Mouse (Mus musculus) hematopoietic stem cell, adult 5-6 weeks (primary cell): Measurements from ENCODE around the gene Fcrlb. TPM values are rescaled to one million over a fixed set of nuclear protein-coding genes. Genes with fewer than 3 reads are reported as not detected.

ENCODE experiments used
- ATAC-seq, 2 experiments: fragments of 125-278 bp in 1 of 2; replicated peaks in 1 of 2; 2 replicates each; pipeline ENCODE4 v1.8.0; 2016 to 2017; ENCODE audit warnings: inconsistent platforms in 2 of 2, mild to moderate bottlenecking in 2 of 2, moderate number of reproducible peaks in 2 of 2, low read depth in 1 of 2, moderate TSS enrichment in 1 of 2; ENCODE audit not compliant: low FRiP score in 2 of 2, poor library complexity in 2 of 2, severe bottlenecking in 2 of 2, insufficient read depth in 1 of 2, low TSS enrichment in 1 of 2
- total RNA-seq: library from RNA; stranded (forward); fragments of 172-1452, 232-1000 nt; gene quantifications from 2 replicates; pipeline ENCODE4 v1.2.3, GENCODE M21; 2017

Fcrlb gene
- total RNA-seq, 1 experiment from 2014 or later = not detected

GRCm38 (mm10) chr1:170919308-170919707 is 6.6 kb upstream of the Fcrlb start:
- peak in 1 of 2 experiments; percentile 32; a peak in 1 of 4 replicates for ATAC-seq

DNA sequence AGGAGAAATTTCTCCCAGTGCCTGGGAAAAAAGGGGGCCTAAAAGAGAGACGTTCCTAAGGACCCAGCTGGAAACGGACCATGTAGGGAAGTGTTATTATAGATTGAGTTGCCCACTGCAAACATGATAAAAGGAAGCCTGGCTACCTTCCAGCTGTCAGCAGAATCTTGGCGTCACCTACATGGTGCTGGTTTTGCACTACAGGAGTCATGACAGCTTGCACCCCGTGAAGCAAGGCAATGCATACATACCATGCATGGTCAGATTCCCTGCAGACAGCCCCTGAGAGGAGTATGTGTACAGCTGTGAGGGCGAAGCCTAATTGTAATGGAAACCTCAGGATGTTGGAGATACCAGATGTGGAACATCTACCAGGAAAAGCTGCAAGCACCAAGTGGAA is 2.9 kb upstream of the Fcrlb start:
- ATAC-seq = no peak

DNA sequence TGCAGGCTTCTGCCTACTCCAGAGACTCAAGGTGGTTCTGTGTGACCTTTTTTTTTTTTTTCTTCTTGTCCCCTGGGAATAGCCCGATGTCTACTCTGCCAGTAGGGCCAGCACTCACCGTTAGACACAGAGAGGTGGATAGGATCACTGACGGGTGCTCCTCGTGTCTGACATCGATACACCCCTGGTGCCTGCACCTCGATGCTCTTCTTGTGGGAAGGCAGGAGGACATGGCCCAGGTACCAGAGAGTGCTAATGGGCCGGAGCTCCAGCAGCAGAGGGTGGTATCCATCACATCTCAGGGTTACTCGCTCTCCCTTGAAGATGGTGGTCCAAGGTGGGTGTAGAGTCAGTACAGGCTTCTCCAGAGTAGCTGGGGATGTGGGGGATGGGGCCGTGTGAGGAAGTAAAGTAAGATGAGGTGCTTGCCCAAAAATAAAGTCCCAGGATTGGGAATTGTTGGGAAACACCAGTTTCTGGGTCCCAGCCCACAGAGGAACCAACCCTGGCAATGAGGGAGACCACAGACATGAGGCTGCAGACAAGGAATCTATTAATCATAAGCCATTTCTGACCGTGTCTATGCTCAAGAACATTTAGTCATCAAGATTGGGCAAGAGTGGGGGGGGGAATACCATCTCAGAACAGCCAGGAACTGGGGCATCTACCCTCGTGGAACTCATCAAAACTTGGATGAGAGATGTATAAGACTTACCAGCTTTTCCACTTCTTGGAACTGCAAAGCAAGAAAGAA is 657 bp downstream of the Fcrlb start:
- ATAC-seq = no peak

- ATAC-seq = peak in 1 of 2 experiments; percentile 37; a peak in 1 of 4 replicates
Measured at GRCm38 (mm10) chr1:170908341-170908740, 4.4 kb downstream of the Fcrlb start.

DNA sequence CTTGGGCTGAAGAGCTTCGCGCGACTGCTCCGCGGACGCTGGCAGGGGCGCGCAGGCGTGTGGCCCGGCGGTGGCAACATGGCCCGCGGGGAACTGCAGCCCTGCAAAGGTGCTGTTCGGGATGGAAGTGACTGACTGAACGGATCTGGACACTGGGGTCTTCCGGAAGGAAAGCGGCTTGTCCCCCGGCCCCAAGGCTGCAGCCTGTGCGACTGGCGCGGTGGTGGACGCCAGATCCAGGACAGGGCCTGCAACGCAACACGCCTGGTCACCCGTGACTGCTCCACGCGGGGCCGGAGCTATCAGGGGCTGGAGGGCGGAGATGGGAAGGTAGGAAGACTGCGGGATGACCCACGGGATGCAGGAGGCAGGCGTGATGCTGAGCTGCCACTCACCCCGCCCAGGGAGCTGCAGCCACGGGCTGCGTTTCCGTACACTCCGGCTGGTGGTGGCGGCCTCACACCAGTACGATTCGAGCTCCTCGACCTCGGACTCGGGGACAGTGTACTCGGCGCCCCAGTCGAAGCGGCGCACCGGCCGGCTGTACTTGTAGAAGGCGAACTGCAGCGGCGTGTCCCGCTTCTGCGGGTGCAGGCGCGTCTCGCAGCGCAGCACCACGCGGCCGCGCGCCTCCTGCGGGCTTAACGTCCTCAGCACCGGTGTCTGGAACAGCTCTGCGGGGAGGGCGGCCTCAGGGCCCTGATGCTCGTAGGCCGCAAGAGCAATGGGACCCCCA is 5.1 kb downstream of the Fcrlb start:
- ATAC-seq = peak; percentile 27 to 52; a peak in 3 of 4 replicates

DNA sequence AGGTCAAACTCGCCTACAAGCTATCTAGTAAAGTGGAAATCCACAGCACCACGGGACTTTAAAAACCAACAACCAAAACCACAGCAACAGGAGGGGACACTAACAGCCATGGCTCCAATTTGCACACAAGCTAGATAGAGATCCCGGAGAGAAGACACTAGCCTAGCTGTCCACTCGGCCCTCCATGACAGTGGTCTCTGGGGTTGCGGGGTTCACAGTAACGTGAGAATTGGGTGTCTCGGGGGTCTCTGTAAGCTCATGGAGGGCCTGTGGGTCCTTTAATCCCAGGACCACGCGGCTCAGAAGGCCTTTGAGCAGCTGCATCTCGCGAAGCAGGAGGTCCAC is 5.7 kb downstream of the Fcrlb start:
- ATAC-seq = no peak

- no peak for ATAC-seq
Measured at GRCm38 (mm10) chr1:170903485-170903884, 9.3 kb downstream of the Fcrlb start.

GRCm38 (mm10) chr1:170901536-170902238 is 11.1 kb downstream of the Fcrlb start:
- ATAC-seq = peak; percentile 78 to 92

DNA sequence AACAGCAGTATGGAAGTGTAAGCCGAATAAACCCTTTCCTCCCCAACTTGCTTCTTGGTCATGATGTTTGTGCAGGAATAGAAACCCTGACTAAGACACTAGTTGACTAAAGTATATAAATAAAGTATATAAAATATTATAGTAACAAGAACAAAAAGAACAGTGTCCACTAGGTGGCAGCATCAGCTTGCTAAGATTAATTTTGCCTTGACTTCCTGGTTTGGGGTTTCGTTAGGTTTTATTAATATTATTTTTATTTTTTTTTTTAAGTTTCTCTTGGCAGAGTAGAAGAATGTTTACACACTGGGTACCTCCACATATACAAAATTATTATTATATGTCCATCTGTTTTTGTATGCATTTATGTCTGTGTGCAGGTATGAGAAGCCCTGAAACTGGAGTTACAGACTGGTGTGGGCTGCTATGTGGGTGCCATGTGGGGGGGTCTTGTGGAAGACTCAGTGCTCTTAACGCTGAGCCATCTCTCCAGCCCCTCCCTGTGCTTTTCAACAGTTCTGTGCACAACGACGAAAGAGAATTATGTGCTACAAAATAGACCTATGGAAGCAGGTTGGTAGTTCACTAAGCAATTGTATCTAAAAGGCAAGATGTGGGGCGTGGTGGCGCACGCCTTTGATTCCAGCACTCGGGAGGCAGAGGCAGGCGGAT is 11.8 kb downstream of the Fcrlb start:
- ATAC-seq = no peak

DNA sequence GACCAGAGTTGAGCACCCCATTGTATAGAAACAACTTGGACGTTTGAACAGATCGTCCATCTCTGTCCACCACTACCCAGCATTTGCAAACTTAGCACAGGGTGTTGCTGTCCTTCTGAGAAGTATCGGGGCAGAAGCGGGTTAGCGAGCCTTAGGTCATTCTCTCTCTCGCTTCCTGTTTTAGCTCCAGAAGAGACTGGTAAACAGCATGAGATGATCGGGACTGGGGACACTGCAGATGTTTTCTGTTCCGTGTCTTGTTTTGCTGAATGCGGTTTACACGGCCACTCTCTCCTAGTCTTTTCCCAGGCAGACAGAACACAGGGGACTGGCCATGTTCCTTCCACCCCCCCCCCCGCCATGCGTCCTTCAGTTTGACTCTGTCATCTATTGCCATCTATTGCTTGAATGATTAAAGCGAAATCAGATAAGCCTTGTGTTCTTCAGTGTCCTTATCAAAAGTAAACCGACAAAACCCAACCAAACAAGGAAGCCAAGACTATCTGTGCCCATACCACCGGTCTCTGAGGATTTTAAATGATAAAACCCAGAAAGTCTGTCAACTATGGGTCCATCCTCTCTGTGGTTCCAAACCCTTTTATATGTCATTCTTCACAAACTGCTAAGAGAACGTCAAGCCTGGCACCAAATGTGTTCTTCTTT is 14.2 kb downstream of the Fcrlb start:
- no peak for ATAC-seq

DNA sequence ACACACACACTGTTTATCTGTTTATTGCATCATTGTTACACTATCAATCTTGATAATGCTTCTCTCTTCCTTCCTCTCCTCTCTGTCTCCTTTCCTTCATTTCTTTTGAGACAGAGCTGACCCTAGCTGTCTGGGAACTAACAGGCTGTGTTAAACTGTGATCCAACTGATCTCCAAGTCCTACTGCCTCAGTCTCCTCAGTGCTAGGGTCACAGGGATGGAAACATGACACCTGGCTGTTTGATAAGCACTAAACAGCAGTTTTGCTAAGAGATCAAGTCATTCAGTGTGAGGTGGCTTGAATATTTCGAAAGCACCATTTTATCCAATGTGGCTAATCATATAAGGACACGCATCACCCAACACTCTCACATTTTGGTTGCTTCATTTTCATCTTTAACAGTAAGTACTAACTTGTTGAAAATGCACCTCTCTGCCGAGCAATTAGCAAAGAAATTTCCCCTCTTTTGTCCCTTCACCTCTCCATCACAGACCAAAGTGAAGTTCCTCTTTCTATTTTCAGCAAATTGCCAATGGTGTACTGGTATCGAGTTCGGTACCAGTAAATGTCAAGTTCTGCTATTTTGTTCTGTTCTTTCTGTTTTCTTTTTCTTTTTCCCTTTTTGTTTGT is 16.0 kb downstream of the Fcrlb start:
- no peak for ATAC-seq

GRCm38 (mm10) chr1:170894603-170895602 is 17.8 kb downstream of the Fcrlb start:
- ATAC-seq = peak in 1 of 2 experiments; percentile 64; a peak in 2 of 4 replicates

DNA sequence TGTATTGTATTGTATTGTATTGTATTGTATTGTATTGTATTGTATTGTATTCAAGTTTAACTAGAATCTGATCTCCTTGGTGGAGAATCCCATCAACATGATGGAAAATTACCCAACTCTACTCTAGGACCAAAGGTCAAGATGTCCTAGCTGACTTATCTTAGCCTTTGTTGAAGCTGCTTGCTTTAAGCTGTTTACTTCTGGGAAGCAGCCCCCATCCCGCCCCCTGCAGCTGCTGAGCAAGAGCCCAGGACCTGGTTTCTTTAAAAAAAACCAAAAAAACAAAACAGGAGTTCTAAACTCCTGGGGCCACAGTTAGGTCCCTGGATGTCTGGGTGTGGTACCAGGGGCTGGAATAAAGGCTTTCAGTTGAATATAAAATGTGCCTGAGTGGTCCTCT is 20.5 kb downstream of the Fcrlb start:
- no peak for ATAC-seq

DNA sequence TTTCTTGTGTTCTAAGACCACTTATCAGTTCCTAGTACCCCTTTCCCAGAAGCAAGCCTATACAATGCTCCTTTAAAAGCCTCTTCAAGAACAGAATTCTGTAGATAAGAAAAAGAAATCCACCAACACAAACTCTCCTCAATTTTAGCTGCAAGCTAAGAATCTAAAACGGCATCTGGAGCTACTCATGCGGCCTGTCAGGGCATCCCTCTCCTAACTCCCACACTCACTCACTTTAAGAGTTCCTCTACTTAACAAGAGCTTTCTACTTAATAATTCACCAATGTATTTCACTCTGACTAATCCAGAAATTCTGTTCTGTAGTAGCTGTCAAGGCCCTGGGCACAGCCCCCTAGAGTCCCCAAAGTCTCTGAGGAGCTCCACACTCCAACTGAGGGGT is 21.1 kb downstream of the Fcrlb start:
- no peak for ATAC-seq

- no peak for ATAC-seq
Measured at GRCm38 (mm10) chr1:170889310-170889709, 23.4 kb downstream of the Fcrlb start.

GRCm38 (mm10) chr1:170886044-170886458 is 26.7 kb downstream of the Fcrlb start:
- no peak for ATAC-seq
